Mouse (Mus musculus) megakaryocyte-erythroid progenitor cell, adult 5-6 weeks (primary cell): Measurements from ENCODE around the gene Cypt14. TPM values are rescaled to one million over a fixed set of nuclear protein-coding genes. Genes with fewer than 3 reads are reported as not detected.
"Not testable (repeated sequence)": the region's sequence is repeated elsewhere in the genome, so short reads cannot be mapped to it uniquely, and the experiment has no call there.

Experiments
- ATAC-seq: replicated peaks from 2 replicates; pipeline ENCODE4 v1.8.0; 2016; ENCODE audit warnings: mild to moderate bottlenecking, inconsistent platforms; ENCODE audit not compliant: severe bottlenecking, poor library complexity, low FRiP score, low TSS enrichment
- total RNA-seq, 2 experiments: library from RNA; stranded (forward) in 1 of 2; stranded (reverse) in 1 of 2; fragments of 200-1000, 215-1000 nt in 1 of 2; fragments of >200 nt in 1 of 2; fragmentation: Nextera tagmentation in 1 of 2; gene quantifications; 2 replicates each; pipeline ENCODE4 v1.2.3; 2014 to 2017

Gene Cypt14
- total RNA-seq (2014; fragmentation: Nextera tagmentation) (not detected in 2 replicates), total RNA-seq (2017) (not detected in 2 replicates)

- not testable (repeated sequence) for ATAC-seq
Measured at GRCm38 (mm10) chrX:39863504-39863903, at the start of gene Cypt14. TSS of gene Cypt14 (minus strand) at chrX:39863604.
